Mouse (Mus musculus) c-Kit-positive CD71-positive TER-119-negative erythroid progenitor cells, embryonic 14.5 days (primary cell): ENCODE measurements around the gene Nfkbie.

Experiments
- DNase-seq: peaks from one replicate; pipeline ENCODE4 v3.0.0-alpha.2; 2013; ENCODE audit warnings: low read depth

Gene Nfkbie

DNA sequence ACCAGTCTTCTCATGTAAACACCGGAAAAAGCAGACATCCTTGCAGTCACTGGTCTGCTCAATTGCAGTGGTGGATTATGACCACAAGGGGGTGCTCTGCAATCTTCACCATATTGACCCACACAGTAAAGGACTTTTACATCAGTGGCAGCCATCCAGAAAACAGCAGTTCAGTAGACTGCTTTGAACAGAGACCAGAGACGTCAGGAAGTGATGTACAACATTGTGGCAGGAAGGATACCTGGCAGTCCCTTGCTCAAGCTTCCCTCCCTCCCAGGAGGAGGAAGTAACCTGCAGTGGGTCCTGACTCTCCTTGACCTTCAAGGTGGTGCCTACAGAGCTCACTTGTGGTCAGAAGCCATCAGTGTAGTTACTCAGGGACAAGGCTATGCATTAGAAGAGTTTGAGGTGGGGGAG lies 26.1 kb downstream of the Nfkbie start:
- peak; percentile 89 for DNase-seq

DNA sequence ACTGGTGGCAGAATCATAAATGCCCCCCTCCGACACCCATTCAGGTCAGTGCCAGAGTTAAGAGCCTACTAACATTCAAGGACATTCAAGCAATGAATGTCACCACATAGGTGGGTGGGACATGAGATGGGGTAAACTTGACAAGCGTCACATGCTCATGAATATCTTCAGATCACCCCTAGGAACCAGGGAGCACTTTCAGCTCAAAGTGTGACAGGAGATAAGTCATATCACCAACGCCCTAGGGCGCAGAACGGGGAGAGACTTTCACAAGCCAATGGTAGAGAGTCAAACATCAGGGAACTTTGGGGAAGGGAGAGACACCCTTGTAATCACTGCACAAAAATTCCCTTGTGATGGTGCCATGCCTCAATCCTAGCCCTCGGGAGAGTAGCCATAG lies 26.7 kb downstream of the Nfkbie start:
- DNase-seq: no peak

DNA sequence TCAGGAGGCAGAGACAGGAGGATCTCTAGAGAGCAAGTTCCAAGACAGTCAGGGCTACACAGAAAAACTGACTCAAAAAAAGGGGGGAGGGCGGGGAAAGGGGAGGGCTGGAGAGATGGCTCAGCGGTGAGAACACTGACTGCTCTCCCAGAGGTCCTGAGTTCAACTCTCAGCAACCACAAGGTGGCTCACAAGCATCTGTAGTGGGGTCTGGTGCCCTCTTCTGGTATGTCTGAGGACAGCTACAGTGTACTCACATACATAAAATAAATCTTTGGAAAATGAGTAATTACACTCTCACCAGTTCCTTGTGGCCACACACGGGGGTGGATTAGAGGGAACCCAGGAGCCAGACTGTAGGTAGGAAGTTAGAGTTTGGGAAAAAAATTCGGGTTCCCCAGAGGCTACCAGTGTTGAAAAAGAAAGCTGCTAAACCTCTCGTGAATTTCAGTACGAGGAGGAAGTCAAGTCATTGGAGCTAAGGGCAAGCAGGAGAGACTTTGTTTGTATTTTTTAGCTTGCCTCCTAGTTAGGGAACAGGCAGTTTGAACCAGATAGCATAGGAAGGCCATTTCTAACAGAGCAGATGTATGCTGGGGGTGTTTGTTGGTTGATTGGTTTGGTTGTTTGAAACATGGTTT lies 27.3 kb downstream of the Nfkbie start:
- no peak for DNase-seq

DNA sequence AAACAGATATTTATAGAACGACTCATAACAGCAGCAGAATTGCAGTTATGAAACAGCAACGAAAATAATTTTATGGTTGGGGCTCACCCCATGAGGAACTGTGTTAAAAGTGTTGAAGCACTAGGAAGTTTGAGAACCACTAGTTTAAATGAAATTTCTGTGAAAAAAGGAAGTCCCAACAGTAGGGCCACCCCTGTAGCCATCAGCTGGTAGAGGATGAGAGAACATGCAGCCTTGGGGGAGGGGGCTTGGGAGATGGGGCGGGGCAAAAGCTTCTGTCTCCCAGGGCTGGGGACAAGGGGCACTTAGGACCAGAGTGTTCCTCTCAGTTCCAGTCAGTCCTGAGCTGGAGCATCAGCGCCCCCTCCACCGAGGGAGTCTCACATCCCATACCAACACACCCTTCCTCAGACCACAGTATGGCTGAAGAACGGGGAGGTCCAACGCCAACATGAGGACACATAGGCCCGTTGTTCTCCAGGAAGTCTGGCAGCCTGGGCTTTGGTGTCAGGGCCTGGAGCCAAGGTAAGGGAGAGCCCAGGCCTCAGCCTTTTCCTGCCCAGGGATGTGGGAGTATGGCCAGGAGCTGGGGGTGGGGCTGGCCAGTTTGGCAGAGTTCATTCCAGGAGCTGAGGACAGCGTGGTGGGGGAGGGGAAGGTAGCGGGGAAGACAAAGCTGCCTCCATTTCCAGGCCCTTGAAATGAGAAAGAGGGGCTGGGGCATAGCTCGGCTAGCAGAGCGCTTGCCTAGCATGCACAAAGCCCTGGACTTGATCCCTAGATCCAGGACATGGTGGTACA lies 28.8 kb downstream of the Nfkbie start:
- DNase-seq: no peak

DNA sequence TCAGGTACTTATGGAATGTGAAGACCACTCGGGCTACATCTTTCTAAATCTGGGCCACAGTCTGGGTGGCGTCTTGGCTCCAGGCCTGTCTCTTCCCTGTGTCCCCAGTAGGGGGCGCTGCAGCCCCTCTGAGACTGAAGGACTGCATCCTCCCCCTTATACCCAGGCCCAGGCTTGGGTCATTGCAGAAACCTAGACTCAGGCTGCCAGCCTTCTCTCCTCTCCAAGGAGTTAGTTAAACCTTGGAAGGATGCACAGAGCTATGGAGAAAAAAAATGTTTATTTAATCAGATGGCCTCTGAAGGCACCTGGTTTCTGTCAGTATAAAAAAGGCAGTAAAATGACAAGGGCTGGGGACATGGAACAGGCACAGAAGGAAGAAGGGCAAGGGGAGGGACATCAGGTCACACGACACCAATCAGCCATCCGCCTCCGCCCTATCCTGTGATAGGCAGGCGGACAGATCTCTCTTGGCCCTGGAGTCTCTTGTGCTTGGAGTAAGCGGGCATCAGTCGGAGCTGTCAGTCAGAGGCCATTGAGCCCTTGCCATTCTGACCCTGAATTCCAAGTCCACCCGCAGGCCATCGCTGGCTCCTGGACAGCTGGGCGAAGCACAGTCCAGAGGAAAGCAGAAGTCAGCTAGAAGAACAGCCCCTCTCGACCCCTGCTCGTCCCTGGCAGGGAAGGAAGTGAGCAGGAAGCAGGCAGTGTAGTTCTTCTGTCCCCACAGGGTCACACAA lies 29.6 kb downstream of the Nfkbie start:
- DNase-seq: no peak

DNA sequence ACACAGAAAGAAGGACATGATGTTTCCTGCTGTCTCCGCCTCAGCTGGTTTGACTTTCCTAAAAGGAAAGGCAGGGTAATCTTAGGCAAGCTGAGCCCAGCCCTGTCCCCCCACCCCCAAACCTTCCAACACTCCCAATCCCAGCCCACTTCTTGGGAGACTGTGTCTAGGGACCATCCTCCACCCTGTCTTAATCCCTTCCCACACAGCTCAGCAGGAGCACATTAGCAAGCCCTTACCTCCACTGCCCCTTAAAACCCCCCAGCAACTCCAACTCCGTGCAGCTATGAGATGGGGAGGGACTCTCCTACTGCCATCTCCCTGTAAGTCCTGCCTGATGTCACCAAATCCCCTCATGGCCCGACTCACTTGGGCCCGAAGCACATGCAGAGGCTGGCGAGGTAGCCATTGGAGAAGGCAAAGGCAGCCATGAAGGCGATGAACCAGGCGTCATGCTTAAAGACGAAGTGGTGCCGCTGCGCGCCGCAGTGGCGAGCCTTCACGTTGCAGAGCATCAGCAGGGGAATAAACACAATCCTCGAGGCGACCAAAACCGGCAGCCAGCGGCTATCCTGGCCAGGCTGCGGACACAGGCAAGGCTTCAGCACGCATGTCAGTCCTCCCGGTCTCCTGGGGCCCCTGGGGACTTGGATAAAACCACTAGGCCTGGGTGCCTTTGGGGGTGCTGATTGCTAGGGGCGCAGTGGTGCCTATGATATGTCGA lies 30.4 kb downstream of the Nfkbie start:
- DNase-seq: no peak

DNA sequence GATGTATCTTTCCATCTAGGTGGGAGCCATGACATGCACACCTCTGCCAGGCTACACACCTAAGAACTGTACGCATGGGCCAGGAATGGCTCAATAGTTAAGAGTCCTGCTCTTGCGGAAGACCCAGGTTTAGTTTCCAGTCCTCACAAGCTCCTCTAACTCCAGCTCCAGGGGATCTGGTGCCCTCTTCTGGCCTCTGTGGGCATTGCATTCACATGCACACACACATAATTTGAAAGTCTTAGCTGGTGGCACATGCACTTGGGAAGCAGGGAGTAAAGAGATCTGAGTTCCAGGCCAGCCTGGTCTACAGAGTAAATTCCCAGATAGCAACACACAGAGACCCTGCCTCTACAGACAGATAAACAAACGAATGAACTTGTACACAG lies 30.9 kb downstream of the Nfkbie start:
- no peak for DNase-seq

DNA sequence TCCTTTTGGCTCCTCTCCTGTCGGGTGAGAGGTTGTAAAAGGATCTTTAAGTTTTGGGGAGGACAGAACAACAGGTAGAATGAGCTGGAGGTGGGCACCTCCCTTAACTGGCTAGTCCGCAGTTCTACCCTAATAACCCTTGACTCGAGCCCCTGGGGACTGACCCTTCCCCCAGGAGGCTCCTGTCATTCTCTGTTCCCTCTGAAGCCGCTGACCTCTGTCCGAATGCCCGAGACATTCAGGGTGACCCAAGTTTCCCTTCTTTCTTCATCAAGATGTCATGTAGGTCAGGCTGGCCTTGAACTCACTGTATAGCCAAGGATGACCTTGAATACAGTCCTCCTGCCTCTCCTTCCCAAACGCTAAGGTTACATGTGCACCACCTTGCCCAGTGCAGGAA lies 32.9 kb downstream of the Nfkbie start:
- no peak for DNase-seq

DNA sequence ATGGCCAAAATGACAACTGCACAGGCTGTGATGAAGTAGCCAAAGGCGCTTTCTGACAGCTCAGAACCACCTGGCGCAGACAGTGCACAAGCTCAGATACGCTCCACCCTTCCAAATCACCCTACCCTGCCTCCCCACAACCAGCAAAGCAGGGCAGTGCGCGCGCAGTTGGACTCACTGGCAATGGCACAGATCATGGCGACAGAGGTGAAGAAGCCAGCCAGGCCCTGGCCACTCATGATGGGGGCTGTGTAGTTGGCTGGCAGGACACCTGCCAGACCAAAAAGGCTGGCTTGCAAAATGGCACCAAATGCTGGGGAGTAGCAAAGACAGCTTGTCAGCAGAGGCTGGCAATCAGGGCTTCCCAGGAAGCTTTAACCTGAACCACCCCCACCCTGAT lies 33.7 kb downstream of the Nfkbie start:
- no peak for DNase-seq

DNA sequence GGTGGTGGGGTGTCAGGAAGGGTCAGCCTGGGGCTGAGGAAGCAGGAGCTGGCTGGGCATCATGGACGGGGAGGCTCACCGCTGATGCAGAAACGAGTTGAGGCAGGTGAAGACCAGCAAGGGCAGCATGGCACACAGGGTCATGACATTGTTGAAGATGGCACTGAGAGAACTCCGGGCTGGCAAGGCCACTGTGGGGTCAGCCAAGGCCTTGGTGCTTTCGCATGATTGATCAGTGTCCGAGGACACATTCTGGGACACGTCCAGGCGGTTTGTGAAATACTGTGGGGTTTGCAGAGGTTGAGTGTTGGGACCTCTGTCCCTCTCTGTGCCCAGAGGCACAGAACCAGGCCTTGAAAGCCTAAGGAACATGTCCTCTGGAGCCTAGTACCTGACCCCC lies 34.3 kb downstream of the Nfkbie start:
- DNase-seq: no peak

DNA sequence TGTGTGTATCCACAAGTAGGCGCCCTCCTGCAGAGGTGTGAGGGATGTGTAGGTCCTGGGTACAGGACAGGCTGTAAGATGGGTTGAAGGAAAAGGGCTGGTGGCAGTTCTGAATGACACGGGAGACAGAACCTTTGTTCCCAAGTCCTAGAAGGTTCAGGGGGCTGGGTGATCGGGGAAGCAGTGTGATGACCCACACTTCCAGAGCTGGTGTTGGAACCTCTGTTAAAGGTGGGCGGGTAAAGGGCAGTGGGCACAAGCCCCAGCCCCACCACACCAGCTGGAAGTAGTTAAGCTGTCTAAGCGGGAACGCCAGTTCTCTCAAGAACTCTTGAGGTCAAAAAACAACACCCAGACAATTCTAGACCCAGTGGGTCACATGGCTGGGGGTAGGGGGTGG lies 34.9 kb downstream of the Nfkbie start:
- DNase-seq: no peak

DNA sequence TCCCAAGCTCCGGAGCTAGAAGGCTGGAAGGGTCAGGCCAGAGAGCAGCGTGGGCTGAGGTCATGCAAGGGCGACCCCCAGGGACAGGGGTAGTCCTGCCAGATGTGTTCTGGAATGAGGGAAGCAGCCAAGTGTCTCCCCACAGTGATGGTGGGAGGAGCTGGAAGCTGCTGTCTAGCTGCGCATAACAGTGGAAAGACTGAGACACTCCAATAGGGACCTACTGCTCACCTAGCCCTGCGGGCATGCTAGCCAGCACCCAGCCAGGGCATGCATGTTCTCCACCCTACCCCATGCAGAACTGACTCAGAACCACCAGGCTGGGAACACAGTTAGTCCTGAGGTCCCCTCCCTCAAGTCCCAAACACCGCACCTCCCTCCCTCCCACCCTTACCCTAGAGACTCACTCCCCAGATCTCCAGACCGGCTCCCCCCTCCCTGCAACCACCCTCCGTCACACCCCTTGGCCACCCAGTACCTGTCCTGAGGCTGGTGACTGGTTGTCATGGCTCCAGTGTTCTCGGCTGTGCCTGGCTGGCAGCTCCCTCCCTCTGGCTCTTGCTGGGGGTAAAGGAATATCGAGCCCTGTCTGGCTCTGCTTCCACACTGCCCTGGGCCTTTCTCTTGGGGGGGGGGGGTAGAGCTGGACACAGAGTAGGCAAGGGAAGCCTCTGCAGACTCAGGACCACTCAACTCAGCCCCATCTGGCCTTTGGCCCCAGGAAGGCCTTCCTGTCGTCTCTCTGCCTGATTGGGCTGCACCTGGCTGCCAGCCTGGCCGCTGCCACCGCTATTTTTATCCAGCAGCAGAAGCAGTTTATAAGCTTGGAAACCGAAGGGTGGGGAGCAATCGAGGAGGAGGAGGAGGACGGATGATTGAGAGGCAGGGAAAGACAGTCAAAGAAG lies 36.5 kb downstream of the Nfkbie start:
- no peak for DNase-seq

DNA sequence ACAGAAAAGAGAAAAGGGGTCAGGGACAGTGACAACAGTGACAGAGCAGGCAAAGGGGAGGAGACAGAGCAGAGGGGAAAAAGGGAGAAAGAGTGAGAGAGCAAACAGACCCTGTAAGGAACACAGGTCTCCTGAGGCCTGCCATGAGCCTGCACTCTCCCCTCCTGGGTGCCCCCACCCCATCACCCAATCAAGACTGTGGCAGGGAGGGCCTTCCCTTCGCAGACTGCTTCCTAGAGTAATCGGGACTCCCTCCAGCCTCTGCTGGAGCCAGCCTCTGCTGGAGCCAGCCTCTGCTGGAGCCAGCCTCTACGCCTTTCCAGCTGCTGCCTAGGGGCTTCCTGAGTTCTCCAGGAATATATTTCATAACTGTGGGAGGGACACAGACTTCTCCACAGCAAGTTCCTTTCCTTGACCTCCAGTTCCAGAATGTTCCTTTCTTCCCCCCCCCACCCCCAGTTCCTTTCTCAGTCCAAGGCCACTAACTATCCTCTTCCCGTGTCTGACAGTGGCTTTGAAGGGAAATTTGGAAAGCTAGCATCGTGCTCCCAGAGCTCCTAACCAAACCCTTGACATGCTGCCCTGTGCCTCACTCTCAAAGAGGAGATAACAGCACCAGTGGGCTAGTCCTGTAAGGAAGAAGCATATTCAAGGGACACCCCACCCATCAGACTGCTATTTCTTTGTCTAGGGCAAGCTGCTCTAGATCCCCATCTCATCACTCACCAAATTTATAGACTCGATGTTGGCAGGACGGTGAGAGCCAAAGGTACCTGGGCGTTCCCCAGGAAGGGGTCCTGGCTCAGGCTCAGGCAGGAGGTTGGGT lies 37.3 kb downstream of the Nfkbie start:
- no peak for DNase-seq

DNA sequence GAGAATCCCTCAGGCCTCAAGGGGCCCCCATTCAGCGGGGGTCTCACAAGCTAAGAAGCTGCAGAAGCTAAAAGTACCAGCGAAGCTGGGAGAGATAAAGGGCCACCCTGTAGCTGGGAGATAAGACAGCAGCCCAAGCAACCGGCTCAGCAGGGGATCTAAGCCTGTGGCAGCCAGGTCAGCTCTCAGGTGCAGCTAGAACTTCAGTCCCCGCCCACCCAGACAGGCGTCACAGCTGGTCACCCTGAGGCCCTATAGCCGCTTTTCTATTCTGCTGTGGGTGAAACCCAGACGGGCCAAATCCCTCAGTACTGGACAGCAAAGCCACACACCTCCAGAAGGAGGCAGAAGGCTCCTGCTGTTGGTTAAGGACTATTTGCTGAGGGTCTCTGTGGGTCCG lies 38.0 kb downstream of the Nfkbie start:
- DNase-seq: peak; percentile 84

DNA sequence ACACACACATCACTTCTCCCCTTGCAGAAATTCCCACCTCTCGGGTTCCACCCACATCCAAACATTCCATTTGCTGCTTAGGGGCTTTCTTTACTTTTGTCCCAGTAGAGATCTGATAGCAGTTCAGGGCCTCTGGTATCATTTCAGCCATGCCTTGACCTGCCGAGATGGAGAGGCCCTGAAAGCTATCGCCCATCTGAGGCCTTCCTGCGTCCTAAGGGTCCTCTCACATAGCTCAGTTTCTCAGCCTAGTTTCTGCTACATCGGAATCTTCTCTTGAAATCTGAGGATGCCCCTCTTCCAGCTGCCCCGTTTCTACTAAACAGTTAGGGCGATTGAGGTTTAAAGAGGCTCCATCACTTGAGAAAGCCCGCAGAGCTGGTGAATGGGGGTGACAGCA lies 38.7 kb downstream of the Nfkbie start:
- DNase-seq: no peak

DNA sequence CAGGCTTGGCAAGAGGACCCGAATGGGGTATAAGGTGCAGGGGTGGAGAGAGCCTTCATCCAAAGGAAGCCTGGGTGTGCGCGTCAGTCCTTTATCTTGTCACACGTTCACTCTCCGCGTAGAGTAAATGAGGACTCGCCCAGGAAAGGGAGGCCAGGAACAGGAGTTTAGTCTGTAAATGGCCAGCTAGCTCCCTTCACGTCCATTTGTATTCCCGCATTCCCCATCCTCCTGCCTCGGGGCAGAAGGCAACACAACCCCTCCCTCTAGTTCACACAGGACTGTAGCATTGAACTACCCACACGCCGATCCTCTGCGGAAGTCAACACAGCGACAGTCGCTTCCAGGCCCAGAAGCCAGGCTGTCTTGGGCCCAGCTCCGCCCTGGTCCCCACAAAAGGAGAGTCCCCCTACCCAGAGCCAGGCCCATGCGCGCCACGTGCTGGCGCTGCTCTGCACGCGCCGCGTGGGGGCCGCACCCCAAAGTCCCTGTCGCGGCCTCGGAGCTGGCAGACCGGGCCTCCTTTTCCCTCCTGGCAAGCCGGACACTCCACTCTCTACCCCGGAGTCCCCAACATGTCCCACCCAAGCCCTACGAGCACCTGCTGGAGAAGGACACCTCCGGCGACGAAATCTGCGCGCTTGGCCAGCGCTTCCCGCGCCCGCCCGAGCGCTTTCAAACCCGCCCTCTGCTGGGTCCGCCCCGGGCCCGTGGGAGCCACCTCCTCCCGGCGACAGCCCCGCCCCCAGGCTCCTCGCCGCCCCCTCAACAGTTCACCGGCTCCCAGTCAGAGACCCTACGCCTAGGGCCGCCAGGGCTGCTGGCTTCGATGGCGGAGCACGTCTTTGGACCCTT lies 39.6 kb downstream of the Nfkbie start:
- no peak for DNase-seq

DNA sequence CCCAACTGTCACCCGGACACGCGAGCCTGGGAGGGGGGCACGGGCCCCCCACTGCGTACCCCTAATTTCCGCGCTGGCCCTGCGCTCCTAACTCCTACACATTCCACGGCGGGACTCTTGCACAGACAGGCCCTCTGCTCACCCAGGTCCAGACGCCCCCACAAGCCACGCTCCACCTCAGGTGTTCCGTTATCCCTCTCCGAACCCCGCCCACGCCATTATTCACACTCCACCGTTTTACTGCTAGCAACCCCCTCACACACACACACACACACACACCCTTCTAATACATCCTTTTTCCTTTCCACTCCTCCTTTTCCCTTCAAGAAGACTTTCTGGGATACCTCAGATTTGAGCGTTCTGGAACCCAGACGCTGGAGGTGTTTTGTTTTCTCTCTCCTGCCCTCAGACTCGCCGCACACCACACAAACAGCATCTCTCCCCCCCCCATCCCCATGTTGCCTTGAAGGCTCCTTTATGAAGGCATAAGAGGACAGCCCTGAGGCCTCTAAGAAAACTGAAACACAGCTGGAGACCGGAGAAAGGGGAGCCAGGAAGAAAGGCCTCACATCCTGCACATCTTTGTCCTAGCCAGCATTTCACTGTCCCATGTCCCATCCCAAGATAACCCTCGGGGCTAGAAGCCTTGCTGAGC lies 40.4 kb downstream of the Nfkbie start:
- DNase-seq: no peak

DNA sequence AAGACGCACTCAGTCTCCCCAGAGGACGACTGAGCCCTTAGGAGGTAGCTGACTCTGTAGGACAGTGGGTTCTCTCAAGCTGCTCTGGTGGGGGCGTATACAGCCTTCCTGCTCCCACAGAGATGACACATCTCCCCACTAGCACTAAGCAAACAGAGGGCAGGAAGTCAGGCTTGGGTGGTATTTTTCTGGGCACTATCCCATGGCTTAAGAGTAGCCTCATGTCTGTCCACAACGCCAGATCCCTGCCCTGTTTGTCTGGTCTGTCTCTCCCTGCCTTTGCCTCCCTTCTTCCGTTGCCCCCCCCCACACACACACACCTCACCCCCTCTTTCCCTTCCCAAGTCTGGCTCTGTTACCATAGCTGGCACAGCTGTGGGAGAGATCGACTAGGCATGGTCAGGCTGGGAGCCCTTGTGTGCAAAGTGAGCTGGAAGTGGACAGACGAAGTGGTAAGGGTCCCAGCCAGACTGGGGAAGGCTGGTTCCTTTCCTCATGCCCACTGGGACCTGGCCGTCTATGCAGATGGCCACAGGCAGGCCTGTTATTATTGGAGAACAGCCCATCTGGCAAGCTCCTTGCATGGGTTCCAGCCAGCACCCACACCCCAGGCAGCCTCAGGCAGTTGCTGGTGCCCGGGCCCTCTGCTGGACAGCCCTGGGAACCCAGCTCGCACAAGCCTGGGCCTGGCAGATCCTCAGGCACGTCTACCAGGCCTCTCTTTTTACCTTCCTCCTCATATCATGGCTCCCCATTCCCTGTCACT lies 41.3 kb downstream of the Nfkbie start:
- DNase-seq: no peak
